Mouse (Mus musculus): ENCODE measurements around the gene Gp1bb.

Gp1bb gene

DNA sequence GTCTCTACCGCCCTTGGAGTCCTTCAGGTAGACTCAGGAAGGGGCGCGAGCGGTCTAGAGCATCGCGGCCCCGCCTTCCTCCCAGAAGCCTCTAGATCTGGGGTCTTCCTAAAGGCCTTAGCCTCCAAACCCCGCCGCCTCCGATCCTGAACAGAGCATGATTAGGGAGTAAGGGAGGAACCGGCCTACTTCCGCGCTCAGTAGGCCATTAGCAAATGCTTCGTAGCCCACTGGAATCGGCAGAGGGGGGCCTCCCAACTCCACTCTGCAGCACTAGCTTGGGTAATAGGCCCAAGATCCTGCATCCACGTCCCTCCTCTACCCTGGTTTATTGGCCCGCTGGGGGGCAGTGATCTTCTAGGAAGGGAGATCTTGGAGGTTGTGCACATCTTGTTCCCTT is at the start of gene Gp1bb:
Gp1bb (minus strand) TSS at position 385 of the 400 bp plus-strand sequence.
- no peak for DNase-seq (ENCODE audit: low spot score)

DNA sequence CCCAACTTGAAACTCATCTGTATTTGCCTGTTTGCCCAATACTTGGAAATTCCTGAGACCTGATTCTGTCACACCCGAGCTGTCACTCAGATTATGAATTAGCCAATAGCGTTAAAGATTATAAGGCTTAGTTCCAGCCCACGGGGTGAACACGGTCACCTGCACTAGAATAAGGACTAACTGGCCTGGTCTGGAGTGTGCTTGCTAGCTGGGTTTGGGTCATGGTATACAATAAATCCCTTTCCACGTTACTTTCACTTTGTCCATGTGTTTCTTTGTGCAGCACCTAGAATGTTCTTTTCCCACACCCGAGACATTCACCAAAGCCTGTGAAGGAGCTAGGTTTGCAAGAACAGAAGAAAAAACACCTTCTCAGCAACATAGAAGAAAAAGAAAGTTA is 47.7 kb upstream of the Gp1bb start:
- DNase-seq (ENCODE audit: low spot score) = no peak

DNA sequence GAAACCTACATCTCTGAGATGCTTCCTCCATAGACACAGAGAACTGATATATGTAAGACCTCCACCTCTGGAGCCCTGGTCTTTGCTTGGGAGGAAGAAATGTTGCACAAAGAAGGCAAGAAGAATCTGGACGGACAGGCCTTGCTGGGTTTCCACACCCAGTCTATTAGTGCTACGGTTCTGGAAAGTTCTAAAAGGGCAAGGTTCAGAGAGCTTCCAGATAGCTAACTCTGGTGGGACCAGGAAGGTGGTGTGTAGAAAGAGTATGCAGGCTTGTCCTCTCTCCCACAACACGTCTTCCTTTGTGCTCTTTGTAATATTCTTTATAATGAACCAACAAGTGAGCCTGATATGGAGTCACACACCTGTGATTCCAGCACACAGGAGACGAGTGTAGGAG is 36.4 kb upstream of the Gp1bb start:
- no peak for DNase-seq (ENCODE audit: low spot score)

DNA sequence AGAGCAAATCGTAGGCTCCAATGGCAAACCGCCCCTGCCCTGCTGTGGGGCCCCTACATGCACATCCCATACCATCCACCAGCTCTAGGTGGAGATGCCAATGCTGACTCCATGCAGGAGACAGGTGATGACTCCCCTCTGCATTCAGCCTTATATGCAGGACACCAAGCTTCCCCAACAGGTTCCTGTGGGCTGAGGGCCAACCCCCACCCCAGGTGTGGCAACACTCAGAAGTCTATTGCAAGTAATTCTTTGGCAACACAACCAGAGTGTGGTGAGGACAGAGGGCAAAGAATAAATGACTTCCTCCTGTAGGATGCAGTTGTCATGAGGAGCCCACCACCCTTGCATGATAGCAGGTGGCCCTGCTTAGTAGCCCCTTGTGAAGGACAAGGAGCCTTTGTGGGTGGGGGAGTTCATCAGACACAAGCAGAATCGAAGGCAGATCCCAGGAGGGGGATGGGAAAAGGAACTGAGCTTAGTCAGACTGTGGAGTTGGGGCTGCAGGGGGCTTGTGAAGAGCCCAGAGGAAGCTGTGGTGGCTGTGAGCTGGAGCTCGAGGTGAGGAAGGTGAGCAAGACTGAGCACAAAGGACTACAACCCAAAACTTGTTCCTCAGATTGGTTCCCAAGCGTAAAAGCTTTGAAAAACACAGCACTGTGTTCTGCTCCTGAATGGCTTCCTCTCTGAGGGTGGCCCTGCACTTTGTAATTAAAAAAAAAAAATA is 33.3 kb upstream of the Gp1bb start:
- no peak for DNase-seq (ENCODE audit: low spot score)

DNA sequence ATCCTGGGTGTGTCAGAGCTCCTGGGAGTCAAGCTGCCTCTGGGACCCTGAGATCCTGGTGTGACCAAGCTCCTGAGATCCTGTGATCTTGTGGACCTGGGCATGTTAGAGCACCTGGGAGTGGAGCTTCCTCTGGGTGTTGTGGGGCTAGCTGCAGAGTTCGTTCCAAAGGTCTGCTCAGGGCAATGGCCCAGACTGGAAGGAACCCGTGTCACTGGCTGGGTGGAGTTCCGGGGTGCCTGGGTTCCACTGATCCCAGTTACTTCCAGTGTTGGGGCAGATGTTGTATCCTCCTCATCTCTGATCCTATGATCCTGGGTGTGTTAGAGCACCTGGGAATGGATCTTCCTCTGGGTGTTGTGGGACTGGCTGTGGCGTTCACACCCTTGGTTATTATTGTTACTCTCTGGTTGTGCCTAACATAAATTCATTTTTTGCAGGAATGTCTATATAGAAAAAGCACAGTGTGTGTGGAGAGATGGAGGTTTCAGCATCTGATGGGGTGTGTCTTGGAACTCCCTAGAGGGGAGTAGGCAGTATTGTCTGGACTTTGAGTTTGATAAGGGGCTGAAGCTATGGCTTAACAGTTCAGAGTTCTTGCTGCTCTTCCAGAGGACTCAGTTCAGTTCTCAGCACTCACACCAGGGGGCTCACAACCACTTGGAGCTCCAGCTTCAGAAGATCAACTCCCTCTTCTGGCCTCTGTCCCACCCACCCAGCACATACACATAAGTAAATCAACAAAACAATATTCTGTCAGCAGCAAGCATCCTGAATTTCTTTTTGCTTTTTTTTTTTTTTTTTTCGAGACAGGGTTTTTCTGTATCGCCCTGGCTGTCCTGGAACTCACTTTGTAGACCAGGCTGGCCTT is 31.3 kb upstream of the Gp1bb start:
- DNase-seq (ENCODE audit: low spot score) = no peak

DNA sequence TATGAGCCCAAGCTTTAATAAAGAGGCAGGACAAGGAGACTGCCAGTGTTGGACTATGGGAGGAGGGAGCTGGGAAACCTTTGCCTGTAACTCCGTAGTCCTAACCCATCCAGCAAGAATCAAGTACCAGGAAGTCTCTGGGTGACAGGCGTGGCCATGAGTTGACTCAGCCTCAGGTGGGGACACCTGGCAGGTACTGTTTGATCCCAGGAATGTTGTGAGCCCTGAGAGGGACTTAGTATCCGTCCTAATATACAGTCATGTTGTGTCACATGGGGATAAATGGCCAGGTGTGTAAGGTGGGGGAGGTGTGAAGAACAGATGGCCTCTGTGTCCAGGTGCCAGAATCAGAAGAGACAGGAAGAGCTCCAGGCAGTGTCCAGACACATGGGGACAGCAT is 26.9 kb upstream of the Gp1bb start:
- DNase-seq (ENCODE audit: low spot score) = no peak

DNA sequence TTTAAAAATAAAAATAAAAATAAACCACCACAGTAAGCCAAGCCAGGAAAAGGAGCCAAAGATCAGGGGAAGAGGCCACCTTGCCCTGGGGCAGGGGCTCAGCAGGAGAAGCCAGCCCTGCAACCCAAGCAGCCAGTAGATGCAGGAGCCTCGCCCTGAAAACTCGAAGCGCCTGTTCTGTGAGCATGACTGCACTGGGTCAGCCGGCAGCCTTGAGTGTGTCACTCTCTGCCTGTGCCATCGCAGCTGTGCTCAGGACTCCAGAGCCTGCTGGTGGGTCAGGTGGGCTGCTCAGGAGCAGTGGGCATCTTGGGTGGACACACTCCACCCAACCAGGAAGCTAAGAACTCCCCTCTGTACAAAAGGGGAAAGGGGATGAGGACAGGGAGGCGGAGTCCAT is 23.1 kb upstream of the Gp1bb start:
- no peak for DNase-seq (ENCODE audit: low spot score)

DNA sequence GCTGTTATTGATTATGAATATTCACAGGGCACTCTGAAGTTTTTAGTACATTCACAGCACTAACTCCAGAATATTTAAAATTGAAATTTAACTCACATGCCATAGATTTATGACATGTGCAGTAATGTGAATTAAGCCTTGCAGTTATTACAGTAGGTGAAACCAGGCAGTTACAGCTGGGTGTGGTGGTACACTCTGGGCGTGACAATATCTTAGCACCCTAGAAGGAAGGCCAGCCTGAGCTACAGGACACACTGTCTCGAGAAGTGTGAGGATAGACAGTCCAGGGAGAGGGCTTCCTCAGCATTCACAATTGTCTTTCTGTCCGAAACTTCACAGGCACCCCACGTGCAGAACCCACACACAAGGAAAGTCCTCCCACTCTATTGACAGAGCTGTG is 22.3 kb upstream of the Gp1bb start:
- no peak for DNase-seq (ENCODE audit: low spot score)

DNA sequence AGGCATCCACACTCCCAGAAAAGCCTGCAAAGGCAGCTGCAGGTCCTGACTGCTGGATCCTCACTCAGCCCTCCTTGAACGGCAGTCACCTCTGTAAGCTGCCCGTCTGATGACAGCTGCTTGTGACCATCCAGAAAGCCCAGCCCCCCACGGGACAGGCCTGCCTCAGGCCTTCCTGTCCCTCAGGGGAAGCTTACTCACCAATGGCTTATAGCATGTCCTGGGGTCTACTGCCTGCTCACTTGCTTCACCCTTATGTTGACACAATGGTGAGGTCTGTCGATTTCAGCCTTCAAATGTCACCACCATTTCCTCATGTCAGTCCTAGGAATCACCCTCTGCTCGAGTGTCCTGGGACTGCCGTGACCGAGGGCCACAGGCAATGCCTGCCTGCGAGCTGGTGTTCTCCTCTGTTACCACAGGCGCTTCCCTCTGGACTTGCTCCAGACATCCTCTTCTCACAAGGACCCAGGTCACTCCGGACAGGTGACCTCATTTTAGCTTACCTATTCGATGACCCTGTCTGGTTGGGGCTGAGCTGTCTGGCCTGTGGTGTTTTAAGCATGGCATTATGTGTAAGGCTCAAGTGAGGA is 21.3 kb upstream of the Gp1bb start:
- DNase-seq (ENCODE audit: low spot score) = no peak

DNA sequence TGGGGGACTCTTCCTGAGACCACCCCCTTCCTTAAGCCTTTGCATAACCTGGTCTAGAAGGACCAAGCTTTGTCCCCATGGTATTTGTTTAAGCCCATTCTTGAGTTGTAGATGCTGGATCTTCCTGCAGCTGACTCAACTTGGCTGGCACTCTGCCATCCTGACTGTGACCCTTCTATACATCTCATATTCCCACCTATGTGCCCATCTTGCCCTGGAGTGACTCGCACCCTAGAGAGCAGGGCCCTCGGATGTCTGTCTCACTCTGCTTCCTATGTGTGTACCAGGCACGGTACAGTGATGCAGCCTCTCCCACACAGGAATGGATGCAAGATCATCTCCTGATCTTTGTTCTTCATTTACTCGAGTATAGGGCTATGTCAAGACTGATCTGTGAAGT is 20.7 kb upstream of the Gp1bb start:
- DNase-seq (ENCODE audit: low spot score) = no peak

DNA sequence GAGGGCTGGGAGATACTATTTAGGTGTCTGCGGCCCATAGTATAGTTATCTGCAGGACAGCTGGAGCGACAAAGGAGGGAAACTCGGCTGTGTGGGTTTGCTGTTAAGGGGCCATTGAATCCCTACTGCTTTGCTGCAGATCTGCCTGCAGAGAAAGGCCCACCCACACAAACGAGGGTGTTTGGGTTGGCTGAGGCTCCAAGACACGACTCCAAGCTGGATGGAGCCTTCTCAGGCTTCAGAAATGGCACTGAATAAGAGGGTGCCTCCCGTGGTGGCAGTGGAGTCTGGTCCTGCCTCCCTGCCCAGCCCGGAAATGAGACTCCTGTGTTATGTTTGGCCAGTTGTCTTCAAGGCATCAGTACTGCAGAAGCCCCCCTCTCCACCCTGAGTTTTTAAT is 20.1 kb upstream of the Gp1bb start:
- no peak for DNase-seq (ENCODE audit: low spot score)

DNA sequence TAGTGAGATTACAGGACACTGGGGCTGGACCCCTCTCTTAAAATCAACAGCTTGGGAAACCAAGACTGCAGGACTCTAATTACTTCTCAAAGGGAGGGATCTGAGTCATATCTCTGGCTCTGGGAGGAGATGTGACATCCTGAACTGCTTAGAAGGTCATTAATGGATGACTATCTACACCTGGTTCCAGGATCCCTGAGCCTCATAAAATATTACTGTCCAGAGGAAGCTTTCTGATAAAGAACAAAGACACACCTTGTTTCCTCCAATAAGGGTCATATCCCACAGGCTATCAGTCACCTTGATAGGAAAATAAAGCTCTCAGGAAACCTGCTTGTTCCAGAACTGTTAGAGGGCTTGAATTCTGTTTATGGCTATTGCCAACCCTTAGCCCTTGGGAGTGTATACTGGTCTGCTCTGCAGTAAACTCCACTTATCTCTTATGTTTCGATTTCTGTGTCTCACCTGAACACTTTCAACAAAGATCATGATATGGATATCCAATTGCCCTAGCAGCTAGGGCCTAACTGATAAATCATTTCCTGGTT is 17.3 kb upstream of the Gp1bb start:
- no peak for DNase-seq (ENCODE audit: low spot score)

DNA sequence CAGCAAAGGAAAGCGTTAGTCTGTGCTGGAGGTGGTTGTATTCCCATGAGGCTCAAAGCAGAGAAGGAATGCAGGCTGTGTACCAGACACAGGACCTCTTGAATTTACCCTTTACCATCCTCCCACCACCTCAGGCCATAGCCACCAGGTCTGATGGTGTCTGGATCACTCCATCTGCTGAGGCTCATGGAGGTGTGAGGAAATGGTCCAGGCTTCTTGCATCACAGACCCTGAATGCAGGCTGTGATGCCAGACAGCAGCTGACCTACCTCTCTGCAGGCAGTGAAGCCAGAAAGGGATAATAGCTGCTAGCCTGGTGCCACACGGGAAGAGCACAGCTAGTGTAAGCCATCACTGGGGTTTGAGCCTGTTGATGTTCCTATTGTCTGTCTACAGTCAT is 16.2 kb upstream of the Gp1bb start:
- no peak for DNase-seq (ENCODE audit: low spot score)

DNA sequence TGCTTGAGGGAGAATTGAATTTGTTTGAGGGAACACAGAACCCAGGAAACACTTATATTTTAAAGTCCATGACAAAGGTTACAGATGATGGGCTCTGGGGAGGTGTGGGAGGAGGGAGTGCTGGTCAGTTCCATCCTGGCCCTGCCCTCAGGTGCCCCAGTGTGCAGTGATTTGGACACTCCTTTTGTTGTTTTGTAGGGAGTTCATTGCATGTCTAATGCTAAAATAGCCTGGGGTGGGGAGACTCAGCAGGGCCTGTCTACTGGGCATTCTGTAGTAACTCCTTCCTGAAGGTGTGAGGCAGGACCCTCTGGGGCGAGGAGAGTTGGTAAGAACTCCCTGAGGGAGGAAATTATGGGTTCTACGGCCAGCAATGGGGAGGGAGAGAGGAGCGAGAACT is 14.6 kb upstream of the Gp1bb start:
- DNase-seq (ENCODE audit: low spot score) = no peak

DNA sequence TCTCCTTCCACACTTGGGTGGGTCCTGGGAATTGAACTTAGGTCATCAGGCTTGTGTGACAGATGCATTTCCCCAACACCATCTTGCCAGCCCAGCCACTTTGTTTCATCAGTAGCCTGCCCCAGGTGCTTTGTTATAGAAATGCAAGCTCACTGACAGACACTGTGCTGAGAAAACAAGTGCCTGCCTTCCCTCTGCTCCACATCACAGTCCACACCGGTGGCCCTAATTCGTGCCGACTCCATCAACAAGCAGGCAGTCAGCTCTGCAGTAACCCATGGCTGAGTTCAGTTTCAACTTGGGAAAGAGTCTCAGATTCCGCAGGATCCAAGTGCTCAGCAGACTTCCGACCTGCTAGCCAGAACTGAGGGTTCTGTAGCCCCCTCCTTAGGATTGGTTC is 14.2 kb upstream of the Gp1bb start:
- no peak for DNase-seq (ENCODE audit: low spot score)

DNA sequence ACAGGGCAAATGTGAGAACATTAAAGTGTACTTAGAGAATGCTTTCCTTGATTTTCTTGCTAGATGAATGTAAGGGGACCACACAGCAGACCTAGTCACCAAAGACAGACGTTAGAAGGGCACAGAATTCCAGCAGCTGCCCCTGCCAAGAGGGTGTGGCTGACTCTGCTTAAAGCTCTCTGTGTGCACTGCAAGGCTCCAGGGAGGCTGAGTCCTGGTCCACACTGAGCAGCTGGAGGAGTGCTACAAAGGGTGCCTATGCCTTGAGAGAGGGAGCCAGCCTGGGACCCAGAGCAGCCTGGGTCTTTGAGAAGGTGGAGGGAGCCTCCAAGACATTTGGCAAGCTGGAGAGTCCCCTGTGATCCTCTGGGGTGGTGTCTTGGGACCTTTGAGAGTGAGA is 11.1 kb upstream of the Gp1bb start:
- DNase-seq (ENCODE audit: low spot score) = no peak

DNA sequence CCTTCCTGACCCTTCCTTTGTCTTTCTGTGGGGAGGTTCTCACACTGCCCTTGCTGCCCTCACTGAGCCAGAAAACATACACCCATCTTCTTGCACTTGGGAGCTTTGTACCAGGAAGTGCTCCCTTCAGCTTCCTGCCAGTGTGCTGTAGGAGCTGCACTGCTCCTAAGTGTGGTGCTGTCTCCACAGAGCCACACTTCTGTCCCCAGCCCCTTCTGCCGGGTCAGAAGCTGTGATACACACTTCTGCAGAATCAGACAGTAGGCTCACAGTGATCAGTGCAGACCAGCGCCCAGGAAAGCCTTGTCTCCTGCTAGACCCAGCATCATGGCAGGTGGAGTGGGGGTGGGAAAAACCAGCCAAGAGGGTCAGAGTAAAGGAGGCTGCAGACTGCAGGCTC is 10.6 kb upstream of the Gp1bb start:
- no peak for DNase-seq (ENCODE audit: low spot score)

DNA sequence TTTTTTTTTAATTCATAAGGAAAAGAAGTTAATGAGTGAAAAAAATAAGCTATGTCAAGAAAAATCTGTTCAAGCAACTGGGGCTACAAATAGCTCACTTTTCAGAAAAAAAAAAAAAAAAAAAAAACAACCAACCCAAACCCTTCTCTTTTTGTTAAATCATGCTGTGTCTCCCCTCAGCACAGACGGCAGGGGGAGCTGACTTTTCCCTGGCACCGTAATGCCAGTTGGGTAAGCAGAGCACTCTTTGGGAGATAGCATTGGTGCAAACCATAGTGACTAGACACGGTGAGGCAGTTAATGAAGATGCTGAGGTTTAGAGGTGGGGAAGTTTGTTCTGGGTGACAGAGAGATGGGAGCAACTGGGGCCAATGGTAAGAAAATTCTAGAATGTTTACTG is 9.9 kb upstream of the Gp1bb start:
- DNase-seq (ENCODE audit: low spot score) = no peak

DNA sequence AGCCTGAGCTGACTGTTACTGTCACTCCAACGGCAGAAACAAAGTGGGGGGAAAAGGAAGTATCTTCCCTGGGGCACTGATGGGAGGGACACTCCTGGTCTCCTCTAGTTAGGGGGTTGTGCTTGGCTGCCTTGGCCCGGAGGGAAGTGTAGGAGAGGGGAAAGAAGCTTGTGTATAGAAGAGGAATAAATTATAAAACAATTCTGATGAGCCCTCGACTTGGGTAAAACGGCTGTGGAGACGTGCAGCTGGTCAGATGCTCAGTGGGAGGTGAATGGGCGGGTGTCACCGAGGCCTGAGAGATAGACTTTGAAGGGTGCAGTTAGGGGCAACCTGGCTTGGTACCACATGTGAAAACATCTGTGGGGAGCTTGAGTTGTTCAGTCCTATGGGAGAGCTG is 8.9 kb upstream of the Gp1bb start:
- no peak for DNase-seq (ENCODE audit: low spot score)

DNA sequence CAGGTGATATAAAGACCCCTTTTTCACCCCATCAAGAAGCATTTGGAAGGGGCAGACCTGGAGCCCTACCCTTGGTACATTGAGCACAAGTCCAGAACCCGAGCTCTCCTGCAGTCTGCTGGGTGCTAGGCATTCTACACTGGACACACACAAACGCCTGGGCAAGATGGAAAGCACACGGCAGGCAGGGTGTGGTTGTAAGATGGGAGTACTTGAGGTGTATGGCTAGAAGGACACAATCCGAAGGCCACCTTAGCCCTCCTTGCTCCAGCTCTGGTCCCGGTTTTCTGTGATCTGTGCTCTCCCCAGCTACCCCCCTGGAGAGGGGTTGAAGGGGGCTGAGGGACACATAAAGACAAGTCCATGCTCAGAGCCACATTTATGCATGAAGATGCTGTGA is 8.1 kb upstream of the Gp1bb start:
- no peak for DNase-seq (ENCODE audit: low spot score)

DNA sequence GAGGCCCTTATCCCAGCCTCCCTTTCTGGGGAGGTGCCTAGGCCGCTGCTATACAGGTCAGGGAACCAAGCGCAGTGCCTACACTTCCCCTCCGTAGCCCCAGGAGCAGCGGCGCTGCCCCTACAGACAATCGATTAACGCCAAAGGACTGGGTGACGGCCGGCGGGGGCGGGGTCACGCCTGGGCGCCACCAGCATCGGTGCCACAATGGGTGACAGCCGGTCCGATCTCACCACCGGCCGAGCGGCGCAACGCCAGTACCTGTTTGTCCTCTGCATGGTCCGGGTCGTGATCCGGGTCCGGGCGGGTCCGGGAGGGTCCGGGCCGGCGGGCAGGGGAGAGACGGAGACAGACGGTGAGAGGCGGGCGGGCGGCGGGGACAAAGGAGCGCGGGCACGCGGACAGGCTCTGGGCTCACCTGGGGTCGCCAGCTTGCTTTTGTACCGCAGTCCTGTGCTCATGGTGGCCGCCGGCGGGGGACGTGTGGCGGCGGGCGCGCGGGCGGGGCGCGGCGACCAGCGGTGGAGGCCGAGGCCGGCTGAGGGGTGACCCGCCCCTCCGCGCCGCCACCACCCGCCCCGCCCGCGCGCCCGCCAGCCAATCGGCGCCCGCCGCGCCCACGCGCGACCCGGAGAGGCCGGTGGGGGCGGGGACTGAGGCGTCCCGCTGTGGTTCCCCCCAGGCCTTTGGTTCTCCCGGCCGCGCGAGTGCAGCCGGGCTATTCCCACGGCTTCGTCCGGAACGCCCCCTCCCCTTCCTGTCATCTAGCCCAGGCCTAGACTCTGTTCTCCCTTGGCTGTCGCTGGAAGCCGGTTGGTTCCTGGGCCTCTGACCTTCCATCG is 7.4 kb upstream of the Gp1bb start, which contains the start of gene Sept5:
Sept5 (minus strand) TSS at position 565 of the 842 bp plus-strand sequence.
- DNase-seq (ENCODE audit: low spot score) = peak; percentile 69

DNA sequence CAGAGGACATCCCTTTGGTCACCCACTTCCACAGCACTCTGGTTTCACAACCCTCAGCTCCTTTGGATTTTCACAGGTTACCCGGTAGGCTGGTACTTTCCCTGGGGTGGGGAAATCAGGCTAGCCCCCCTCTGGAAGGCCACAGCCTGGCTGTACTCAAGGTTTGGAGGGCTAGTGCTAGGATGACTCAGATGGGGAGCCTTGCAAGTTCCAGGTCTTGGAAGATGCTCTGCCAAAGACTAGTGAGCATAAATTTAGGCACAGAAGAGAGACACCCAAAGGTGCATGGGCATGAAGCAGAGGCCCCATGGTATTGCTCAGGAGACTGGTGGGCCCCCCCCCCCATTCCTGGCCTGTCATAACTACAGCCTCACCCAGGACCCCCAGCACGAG is 6.7 kb upstream of the Gp1bb start:
- DNase-seq (ENCODE audit: low spot score) = no peak
